Mouse (Mus musculus) brain, embryonic 18.5 days (tissue): ENCODE measurements around the gene Vmn1r46.
"Not testable (repeated sequence)": the region's sequence is repeated elsewhere in the genome, so short reads cannot be mapped to it uniquely, and the experiment has no call there.

ENCODE experiments used
- DNase-seq: peaks from one replicate; pipeline ENCODE4 v3.0.0-alpha.2; 2012; ENCODE audit warnings: low read depth, low spot score

Gene Vmn1r46

GRCm38 (mm10) chr6:89969013-89969412 is at the start of gene Vmn1r46:
Vmn1r46 (plus strand) TSS chr6:89969313.
- DNase-seq, result no peak

GRCm38 (mm10) chr6:89940498-89940897 is 28.6 kb upstream of the Vmn1r46 start, which contains the start of gene Vmn1r45:
Vmn1r45 (minus strand) TSS chr6:89940598.
- not testable (repeated sequence) for DNase-seq

- DNase-seq, result no peak
Observed at GRCm38 (mm10) chr6:89940926-89941325, 28.2 kb upstream of the Vmn1r46 start.

- no peak for DNase-seq
Observed at GRCm38 (mm10) chr6:89953556-89953955, 15.6 kb upstream of the Vmn1r46 start.

GRCm38 (mm10) chr6:89966341-89966740 is 2.8 kb upstream of the Vmn1r46 start:
- DNase-seq, result no peak

- DNase-seq, result no peak
Observed at GRCm38 (mm10) chr6:89985989-89986388, 16.9 kb downstream of the Vmn1r46 start.

GRCm38 (mm10) chr6:90015847-90016246 is 46.7 kb downstream of the Vmn1r46 start, which contains the start of gene Vmn1r47:
Vmn1r47 (plus strand) TSS chr6:90016147.
- DNase-seq, result not testable (repeated sequence)
